Mouse (Mus musculus): ENCODE data around the gene Amigo3.

- TF ChIP-seq CTCF (IDR thresholded peaks at IDR 0.05; ENCODE audit: low read depth) (no peak; the same call in 1 of the 2 replicates), EP300 (IDR thresholded peaks at IDR 0.05; ENCODE audit: low read depth) (no peak)
These were observed 43.2 kb downstream of the Amigo3 start for GRCm38 (mm10) chr9:108095949-108096712.
